Mouse (Mus musculus): ENCODE results near the gene Cyb5d2. TPM values are rescaled to one million over a fixed set of nuclear protein-coding genes. Genes with fewer than 3 reads are reported as not detected.
"Not testable (repeated sequence)": the region's sequence is repeated elsewhere in the genome, so short reads cannot be mapped to it uniquely, and the experiment has no call there.

Cyb5d2 gene
- polyA plus RNA-seq, 1 experiment from 2014 or later, result 3.0 TPM

- under 1% methylated on average over 42 of the region's 42 CpGs for WGBS
- H3K4me3 ChIP-seq (ENCODE audit: low read depth, low read length), result peak overlapping the region; percentile 95
- H3K4me2 ChIP-seq, result peak overlapping the region; percentile 64
- H3K27ac ChIP-seq (ENCODE audit: low read depth, low read length), result no peak overlapping the region
- peak; percentile 73; the same call in 1 of the 2 replicates for ATAC-seq (ENCODE audit: low FRiP score)
- DNase-seq (ENCODE audit: low spot score, missing footprints), result no peak
- no peaks in the 10 kb centered on the region for H3K36me3 ChIP-seq (ENCODE audit: control insufficient read depth, insufficient read depth, low read length)
- peaks cover 2% of the 10 kb centered on the region; the same call in 1 of the 2 replicates for H3K4me1 ChIP-seq (ENCODE audit: control insufficient read depth, insufficient read depth, low read length)
- H3K27me3 ChIP-seq (ENCODE audit: control insufficient read depth, insufficient read depth, low read length), result no peaks in the 10 kb centered on the region
- H3K9ac ChIP-seq (ENCODE audit: low read length), result peak overlapping the region; percentile 74
- no peaks in the 10 kb centered on the region for H3K9me3 ChIP-seq (ENCODE audit: control insufficient read depth, low read length)
Measured at GRCm38 (mm10) chr11:72796296-72796687, 350 bp upstream of the Cyb5d2 start.

- Histone ChIP-seq H3K27ac (ENCODE audit: low read depth, low read length) (no peak overlapping the region), H3K36me3 (ENCODE audit: control insufficient read depth, insufficient read depth, low read length) (no peaks in the 10 kb centered on the region), H3K9ac (ENCODE audit: low read length) (peak overlapping the region; percentile 79), H3K4me2 (peak overlapping the region; percentile 63), H3K9me3 (ENCODE audit: control insufficient read depth, low read length) (no peaks in the 10 kb centered on the region), H3K4me3 (ENCODE audit: low read depth, low read length) (peak overlapping the region; percentile 95), H3K27me3 (ENCODE audit: control insufficient read depth, insufficient read depth, low read length) (no peaks in the 10 kb centered on the region), H3K4me1 (ENCODE audit: control insufficient read depth, insufficient read depth, low read length) (peaks cover 2% of the 10 kb centered on the region; the same call in 1 of the 2 replicates)
- WGBS, result 21% methylated on average over 14 of the region's 14 CpGs
- ATAC-seq (ENCODE audit: low FRiP score), result peak; percentile 43
- no peak for DNase-seq (ENCODE audit: low spot score, missing footprints)
Measured at GRCm38 (mm10) chr11:72795149-72795454, 840 bp downstream of the Cyb5d2 start.

- Histone ChIP-seq H3K36me3 (ENCODE audit: control insufficient read depth, insufficient read depth, low read length) (no peaks in the 10 kb centered on the region), H3K4me2 (no peak overlapping the region), H3K9me3 (ENCODE audit: control insufficient read depth, low read length) (no peaks in the 10 kb centered on the region), H3K4me1 (ENCODE audit: control insufficient read depth, insufficient read depth, low read length) (peaks cover 2% of the 10 kb centered on the region; the same call in 1 of the 2 replicates), H3K4me3 (ENCODE audit: low read depth, low read length) (no peak overlapping the region), H3K27ac (ENCODE audit: low read depth, low read length) (no peak overlapping the region), H3K9ac (ENCODE audit: low read length) (no peak overlapping the region), H3K27me3 (ENCODE audit: control insufficient read depth, insufficient read depth, low read length) (no peaks in the 10 kb centered on the region)
- ATAC-seq (ENCODE audit: low FRiP score) (no peak), DNase-seq (ENCODE audit: low spot score, missing footprints) (no peak)
Measured at GRCm38 (mm10) chr11:72792033-72792432, 3.9 kb downstream of the Cyb5d2 start.

- Histone ChIP-seq H3K9me3 (ENCODE audit: control insufficient read depth, low read length) (no peaks in the 10 kb centered on the region), H3K4me2 (no peak overlapping the region), H3K27me3 (ENCODE audit: control insufficient read depth, insufficient read depth, low read length) (no peaks in the 10 kb centered on the region), H3K27ac (ENCODE audit: low read depth, low read length) (no peak overlapping the region), H3K4me1 (ENCODE audit: control insufficient read depth, insufficient read depth, low read length) (no peaks in the 10 kb centered on the region), H3K4me3 (ENCODE audit: low read depth, low read length) (no peak overlapping the region), H3K9ac (ENCODE audit: low read length) (no peak overlapping the region), H3K36me3 (ENCODE audit: control insufficient read depth, insufficient read depth, low read length) (no peaks in the 10 kb centered on the region)
- DNase-seq (ENCODE audit: low spot score, missing footprints), result no peak
- no peak for ATAC-seq (ENCODE audit: low FRiP score)
- 87% methylated on average over 3 of the region's 3 CpGs for WGBS
Measured at GRCm38 (mm10) chr11:72782503-72782902, 13.4 kb downstream of the Cyb5d2 start.

- 76% methylated on average over 2 of the region's 2 CpGs for WGBS
- no peaks in the 10 kb centered on the region for H3K36me3 ChIP-seq (ENCODE audit: control insufficient read depth, insufficient read depth, low read length)
- H3K4me3 ChIP-seq (ENCODE audit: low read depth, low read length), result no peak overlapping the region
- H3K9me3 ChIP-seq (ENCODE audit: control insufficient read depth, low read length), result no peaks in the 10 kb centered on the region
- ATAC-seq (ENCODE audit: low FRiP score) (no peak), DNase-seq (ENCODE audit: low spot score, missing footprints) (no peak)
- H3K27me3 ChIP-seq (ENCODE audit: control insufficient read depth, insufficient read depth, low read length), result no peaks in the 10 kb centered on the region
- H3K9ac ChIP-seq (ENCODE audit: low read length), result no peak overlapping the region
- no peak overlapping the region for H3K4me2 ChIP-seq
- no peaks in the 10 kb centered on the region for H3K4me1 ChIP-seq (ENCODE audit: control insufficient read depth, insufficient read depth, low read length)
- H3K27ac ChIP-seq (ENCODE audit: low read depth, low read length), result no peak overlapping the region
Measured at GRCm38 (mm10) chr11:72782103-72782502, 13.8 kb downstream of the Cyb5d2 start.

- no peak for DNase-seq (ENCODE audit: low spot score, missing footprints)
- Histone ChIP-seq H3K9ac (ENCODE audit: low read length) (no peak overlapping the region), H3K4me3 (ENCODE audit: low read depth, low read length) (no peak overlapping the region), H3K9me3 (ENCODE audit: control insufficient read depth, low read length) (no peaks in the 10 kb centered on the region), H3K4me2 (no peak overlapping the region), H3K27me3 (ENCODE audit: control insufficient read depth, insufficient read depth, low read length) (no peaks in the 10 kb centered on the region), H3K36me3 (ENCODE audit: control insufficient read depth, insufficient read depth, low read length) (no peaks in the 10 kb centered on the region), H3K27ac (ENCODE audit: low read depth, low read length) (no peak overlapping the region), H3K4me1 (ENCODE audit: control insufficient read depth, insufficient read depth, low read length) (no peaks in the 10 kb centered on the region)
- ATAC-seq (ENCODE audit: low FRiP score), result no peak
Measured at GRCm38 (mm10) chr11:72778957-72779356, 17.0 kb downstream of the Cyb5d2 start.

- 23% methylated on average over 1 of the region's 1 CpGs for WGBS
- not testable (repeated sequence) for H3K4me3 ChIP-seq (ENCODE audit: low read depth, low read length); ATAC-seq (ENCODE audit: low FRiP score); H3K36me3 ChIP-seq (ENCODE audit: control insufficient read depth, insufficient read depth, low read length); H3K27me3 ChIP-seq (ENCODE audit: control insufficient read depth, insufficient read depth, low read length); H3K4me2 ChIP-seq; H3K9me3 ChIP-seq (ENCODE audit: control insufficient read depth, low read length); H3K4me1 ChIP-seq (ENCODE audit: control insufficient read depth, insufficient read depth, low read length); H3K9ac ChIP-seq (ENCODE audit: low read length); DNase-seq (ENCODE audit: low spot score, missing footprints); H3K27ac ChIP-seq (ENCODE audit: low read depth, low read length)
Measured at GRCm38 (mm10) chr11:72772611-72773010, 23.3 kb downstream of the Cyb5d2 start.

GRCm38 (mm10) chr11:72771461-72771860 is 24.5 kb downstream of the Cyb5d2 start:
- H3K9ac ChIP-seq (ENCODE audit: low read length), result no peak overlapping the region
- ATAC-seq (ENCODE audit: low FRiP score) (no peak), DNase-seq (ENCODE audit: low spot score, missing footprints) (no peak)
- H3K4me1 ChIP-seq (ENCODE audit: control insufficient read depth, insufficient read depth, low read length), result no peaks in the 10 kb centered on the region
- no peak overlapping the region for H3K4me3 ChIP-seq (ENCODE audit: low read depth, low read length)
- no peak overlapping the region for H3K4me2 ChIP-seq
- no peaks in the 10 kb centered on the region for H3K27me3 ChIP-seq (ENCODE audit: control insufficient read depth, insufficient read depth, low read length)
- peaks cover 9% of the 10 kb centered on the region for H3K36me3 ChIP-seq (ENCODE audit: control insufficient read depth, insufficient read depth, low read length)
- H3K27ac ChIP-seq (ENCODE audit: low read depth, low read length), result no peak overlapping the region
- WGBS, result 86% methylated on average over 4 of the region's 4 CpGs
- H3K9me3 ChIP-seq (ENCODE audit: control insufficient read depth, low read length), result no peaks in the 10 kb centered on the region

GRCm38 (mm10) chr11:72770816-72771215 is 25.1 kb downstream of the Cyb5d2 start:
- Histone ChIP-seq H3K36me3 (ENCODE audit: control insufficient read depth, insufficient read depth, low read length) (peaks cover 9% of the 10 kb centered on the region), H3K4me1 (ENCODE audit: control insufficient read depth, insufficient read depth, low read length) (no peaks in the 10 kb centered on the region), H3K9me3 (ENCODE audit: control insufficient read depth, low read length) (no peaks in the 10 kb centered on the region), H3K4me2 (no peak overlapping the region), H3K27ac (ENCODE audit: low read depth, low read length) (no peak overlapping the region), H3K4me3 (ENCODE audit: low read depth, low read length) (no peak overlapping the region), H3K9ac (ENCODE audit: low read length) (no peak overlapping the region), H3K27me3 (ENCODE audit: control insufficient read depth, insufficient read depth, low read length) (no peaks in the 10 kb centered on the region)
- ATAC-seq (ENCODE audit: low FRiP score) (no peak), DNase-seq (ENCODE audit: low spot score, missing footprints) (no peak)
- 92% methylated on average over 5 of the region's 5 CpGs for WGBS

- H3K9ac ChIP-seq (ENCODE audit: low read length), result no peak overlapping the region
- peaks cover 9% of the 10 kb centered on the region for H3K36me3 ChIP-seq (ENCODE audit: control insufficient read depth, insufficient read depth, low read length)
- H3K9me3 ChIP-seq (ENCODE audit: control insufficient read depth, low read length), result no peaks in the 10 kb centered on the region
- H3K27ac ChIP-seq (ENCODE audit: low read depth, low read length), result no peak overlapping the region
- H3K4me1 ChIP-seq (ENCODE audit: control insufficient read depth, insufficient read depth, low read length), result no peaks in the 10 kb centered on the region
- no peaks in the 10 kb centered on the region for H3K27me3 ChIP-seq (ENCODE audit: control insufficient read depth, insufficient read depth, low read length)
- WGBS, result 95% methylated on average over 3 of the region's 3 CpGs
- H3K4me2 ChIP-seq, result no peak overlapping the region
- DNase-seq (ENCODE audit: low spot score, missing footprints), result no peak
- no peak for ATAC-seq (ENCODE audit: low FRiP score)
- H3K4me3 ChIP-seq (ENCODE audit: low read depth, low read length), result no peak overlapping the region
Measured at GRCm38 (mm10) chr11:72770324-72770723, 25.6 kb downstream of the Cyb5d2 start.

All from midbrain, embryonic 11.5 days (tissue).